Mouse (Mus musculus) heart, postnatal 14 days (tissue): ENCODE results near the gene Ccdc3. TPM values are rescaled to one million over a fixed set of nuclear protein-coding genes. Genes with fewer than 3 reads are reported as not detected.
"Not testable (repeated sequence)": the region's sequence is repeated elsewhere in the genome, so short reads cannot be mapped to it uniquely, and the experiment has no call there.

Experiments used
- DNase-seq, 2 experiments: peaks; one replicate each; pipeline ENCODE4 v3.0.0; 2021 to 2022
- intact Hi-C: fragments of 180-260 bp; cut with DNase I; formaldehyde crosslinking; loops from one replicate; pipeline ENCODE4 v1.15.1; 2025
- total RNA-seq, 2 experiments: library from RNA; stranded (reverse); gene quantifications; 2 replicates each; pipeline ENCODE4 v1.2.3; 2021

Ccdc3 gene
- total RNA-seq, 2 experiments from 2014 or later = 5.2 to 6.0 TPM

- no peak for DNase-seq
- intact Hi-C loops = no loop called here
Measured at GRCm38 (mm10) chr2:5200817-5201364, 63.3 kb downstream of the Ccdc3 start.

DNA sequence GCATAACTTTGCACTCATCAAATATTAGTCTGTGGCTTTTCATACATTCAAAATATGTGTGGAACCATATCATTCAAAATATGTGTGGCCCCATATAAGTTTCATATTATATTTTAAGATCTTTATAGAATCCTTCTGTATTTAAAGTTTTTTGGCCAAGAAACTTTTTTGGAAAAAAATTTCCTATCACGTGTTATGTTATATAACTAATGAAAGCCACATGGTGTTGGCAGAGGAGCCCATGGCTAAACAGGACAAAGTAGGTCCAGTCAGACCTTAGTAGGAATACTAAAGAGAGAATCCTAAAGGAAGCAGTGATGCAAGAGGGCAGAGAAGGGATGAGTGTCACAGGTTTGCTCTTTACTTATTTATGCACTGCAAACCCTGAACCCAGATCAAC lies 65.6 kb downstream of the Ccdc3 start:
- intact Hi-C loops = no loop called here
- no peak for DNase-seq

- no peak for DNase-seq
- intact Hi-C loops = no loop called here
Measured at GRCm38 (mm10) chr2:5204941-5205340, 67.4 kb downstream of the Ccdc3 start.

DNA sequence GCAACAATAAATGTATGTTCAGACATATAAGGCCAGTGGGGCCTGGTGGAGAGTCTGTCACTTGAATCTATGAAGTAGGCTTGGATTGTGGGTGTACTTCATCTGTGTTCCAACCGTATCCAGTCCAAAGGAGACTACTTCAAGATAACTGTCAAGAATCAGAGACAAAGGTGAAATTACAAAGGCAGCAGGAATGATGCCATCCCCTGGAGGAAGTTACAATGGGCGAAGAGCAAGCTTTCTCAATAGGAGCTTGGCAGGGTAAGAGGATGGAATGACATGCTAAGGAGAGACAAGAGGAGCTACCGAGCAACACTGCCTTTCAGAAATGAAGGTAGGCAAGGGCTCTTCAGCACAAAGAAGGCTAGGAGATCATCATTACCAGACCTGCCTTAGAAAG lies 69.1 kb downstream of the Ccdc3 start:
- intact Hi-C loops = no loop called here
- no peak for DNase-seq

- no peak for DNase-seq
- intact Hi-C loops = no loop called here
Measured at GRCm38 (mm10) chr2:5214581-5214980, 77.0 kb downstream of the Ccdc3 start.

DNA sequence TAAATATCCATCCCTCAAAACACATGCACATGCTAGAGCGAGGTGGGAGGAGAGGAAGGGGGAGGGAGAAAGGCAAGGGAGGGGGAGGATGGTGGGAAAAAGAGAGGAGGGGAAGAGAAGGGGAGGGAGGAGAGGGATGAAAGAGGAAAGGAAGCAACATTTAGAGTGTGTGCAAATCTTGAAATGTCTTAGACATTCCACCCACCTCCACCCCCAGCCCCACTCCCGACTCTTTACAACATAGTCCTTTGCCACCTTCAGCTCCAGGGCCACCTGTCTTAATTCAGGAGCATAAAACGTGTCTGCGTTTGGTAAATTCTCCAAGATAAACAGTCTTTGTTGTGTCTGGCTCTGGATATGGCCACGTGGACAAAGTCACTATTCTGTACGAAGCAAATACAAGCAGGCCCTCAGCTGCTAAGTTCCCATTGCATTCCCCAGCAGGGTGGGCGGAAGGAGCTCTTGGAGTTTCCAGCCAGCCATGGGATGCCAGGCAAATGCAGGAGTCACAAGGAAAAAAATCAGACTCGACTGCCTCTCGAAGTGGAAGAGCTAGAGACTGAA lies 77.8 kb downstream of the Ccdc3 start:
- intact Hi-C loops = no loop called here

DNA sequence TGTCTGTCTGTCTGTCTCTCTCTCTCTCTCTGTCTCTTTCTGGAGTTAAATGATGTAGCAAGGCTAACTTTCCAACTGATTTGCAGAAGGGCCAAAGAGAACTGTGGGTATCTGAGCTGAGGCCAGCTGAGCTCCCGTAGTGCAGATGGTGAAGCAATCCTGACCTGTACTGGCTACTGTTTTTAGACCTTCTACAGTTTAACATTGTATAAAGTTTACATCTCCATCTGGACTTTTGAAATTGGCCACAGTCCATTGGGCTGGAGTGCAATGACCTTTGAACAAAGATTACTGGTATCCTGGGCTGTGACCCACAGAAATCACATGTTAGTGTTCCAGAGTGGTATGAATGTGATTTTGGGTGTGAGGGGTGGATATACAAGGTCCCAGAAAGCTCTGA lies 81.6 kb downstream of the Ccdc3 start:
- no peak for DNase-seq
- intact Hi-C loops = no loop called here

More for the DNA sequence above, 77.8 kb downstream of the Ccdc3 start:
- DNase-seq = no peak

DNA sequence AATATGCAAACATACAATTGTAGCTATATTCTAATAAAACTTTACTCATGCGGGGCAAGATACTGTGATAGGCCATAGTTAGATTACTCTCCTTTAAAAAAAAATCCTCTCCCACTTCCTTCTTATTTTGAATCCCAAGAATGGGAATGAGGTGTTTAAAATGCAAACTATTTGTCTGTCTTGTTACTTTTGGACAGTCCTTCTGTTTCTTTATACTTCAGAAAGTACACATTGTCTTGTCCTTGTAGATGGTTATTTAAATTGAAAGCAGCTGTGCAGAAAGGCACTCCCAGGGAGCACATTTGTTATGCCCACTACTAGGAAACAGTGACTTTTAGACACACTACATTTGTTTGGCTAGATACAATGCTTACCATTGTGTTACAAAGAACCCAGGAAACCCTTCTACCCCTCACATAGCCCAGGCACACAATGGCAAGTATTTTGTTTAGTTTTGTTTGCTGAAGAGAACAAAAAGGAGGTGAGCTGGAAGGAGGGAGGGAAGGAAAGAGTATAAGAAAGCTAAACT lies 82.3 kb downstream of the Ccdc3 start:
- intact Hi-C loops = no loop called here
- DNase-seq = no peak

GRCm38 (mm10) chr2:5222571-5222970 lies 85.0 kb downstream of the Ccdc3 start:
- no peak for DNase-seq
- intact Hi-C loops = no loop called here

- intact Hi-C loops = no loop called here
- DNase-seq = no peak
Measured at GRCm38 (mm10) chr2:5236846-5237482, 99.4 kb downstream of the Ccdc3 start.

DNA sequence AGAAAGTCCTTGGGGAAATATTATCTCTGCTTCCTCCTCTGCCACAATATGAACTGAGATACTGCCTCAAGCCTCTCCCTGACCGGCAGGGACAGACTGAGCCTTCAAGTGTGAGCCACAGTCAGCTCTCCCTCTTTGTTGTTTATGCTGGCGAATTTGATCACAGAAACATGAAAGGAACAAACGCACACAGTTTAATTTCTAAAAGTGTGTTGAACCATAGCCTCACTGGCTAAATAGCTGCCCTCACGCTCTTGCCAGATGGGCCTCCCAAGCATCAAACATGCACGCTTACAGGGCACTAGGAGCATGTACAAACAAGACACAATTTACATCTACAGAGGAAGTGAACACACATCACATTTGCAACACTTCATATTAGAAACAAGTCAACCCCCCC lies 100.3 kb downstream of the Ccdc3 start:
- intact Hi-C loops = no loop called here
- DNase-seq = no peak

DNA sequence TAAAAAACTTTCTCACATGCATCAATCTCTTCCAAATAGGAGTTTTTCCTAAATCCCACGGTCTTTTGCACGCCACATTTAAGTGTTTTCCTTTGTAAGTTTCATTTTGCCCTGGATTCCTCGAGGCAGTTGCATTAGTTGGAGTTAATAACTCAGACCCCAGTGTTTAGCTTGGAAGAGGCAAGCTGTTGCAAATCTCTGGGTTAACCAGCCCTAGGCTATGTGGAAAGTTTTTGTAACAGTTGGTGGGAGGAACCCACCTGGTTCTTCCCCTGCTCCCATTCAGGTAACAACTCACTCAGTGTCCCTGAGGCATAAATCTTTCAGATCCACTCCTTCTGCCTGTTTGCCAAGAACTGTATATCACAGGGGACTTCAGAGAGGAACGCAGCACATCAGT lies 101.9 kb downstream of the Ccdc3 start:
- intact Hi-C loops = no loop called here
- no peak for DNase-seq

- intact Hi-C loops = loop anchor here (10.0 kb wide), 1 partner anchor 147 kb away; no protein-coding TSS in a partner anchor
- DNase-seq = peak; percentile 48 to 59
Measured at GRCm38 (mm10) chr2:5241469-5241897, 103.9 kb downstream of the Ccdc3 start.

DNA sequence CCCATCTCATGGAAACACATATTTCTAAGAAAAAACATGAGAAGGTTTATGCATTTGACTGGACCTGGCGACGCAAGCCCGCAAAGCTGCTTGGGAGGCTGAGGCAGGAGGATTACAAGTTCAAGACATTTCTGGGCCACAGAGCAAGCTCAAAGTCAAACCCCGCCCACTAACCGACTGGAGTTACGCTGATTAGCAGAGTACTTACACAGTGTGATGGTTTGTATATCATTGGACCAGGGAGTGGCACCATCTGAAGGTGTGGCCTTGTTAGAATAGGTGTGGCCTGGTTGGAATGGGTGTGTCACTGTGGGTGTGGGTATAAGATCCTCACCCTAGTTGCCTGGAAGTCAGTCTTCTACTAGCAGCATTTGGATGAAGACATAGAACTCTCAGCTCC lies 111.6 kb downstream of the Ccdc3 start:
- not testable (repeated sequence) for DNase-seq
- intact Hi-C loops = loop anchor here (5.0 to 10.0 kb wide), 2 partner anchors 77 to 154 kb away; no protein-coding TSS in a partner anchor

DNA sequence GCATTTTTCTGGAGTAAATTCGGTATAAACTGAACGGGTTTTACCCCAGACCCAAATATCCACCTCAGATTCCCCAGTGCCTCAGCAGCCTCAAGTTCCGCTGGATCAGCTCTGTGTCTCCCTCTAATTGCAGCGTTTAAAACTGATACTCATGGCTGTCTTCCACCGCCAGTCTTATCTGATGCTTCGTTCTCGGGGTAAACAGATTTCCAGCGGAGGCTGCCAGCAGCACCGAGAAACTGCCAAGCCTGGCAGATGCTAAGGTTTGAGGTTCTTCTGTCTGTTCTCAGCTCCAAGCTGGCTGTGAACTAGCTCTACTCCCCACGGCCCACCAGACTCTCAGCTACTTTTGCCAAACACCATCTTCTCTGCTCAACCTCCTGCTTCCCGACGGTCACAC lies 112.4 kb downstream of the Ccdc3 start:
- intact Hi-C loops = loop anchor here (5.0 to 10.0 kb wide), 2 partner anchors 78 to 155 kb away; no protein-coding TSS in a partner anchor
- peak; percentile 50 to 51 for DNase-seq

DNA sequence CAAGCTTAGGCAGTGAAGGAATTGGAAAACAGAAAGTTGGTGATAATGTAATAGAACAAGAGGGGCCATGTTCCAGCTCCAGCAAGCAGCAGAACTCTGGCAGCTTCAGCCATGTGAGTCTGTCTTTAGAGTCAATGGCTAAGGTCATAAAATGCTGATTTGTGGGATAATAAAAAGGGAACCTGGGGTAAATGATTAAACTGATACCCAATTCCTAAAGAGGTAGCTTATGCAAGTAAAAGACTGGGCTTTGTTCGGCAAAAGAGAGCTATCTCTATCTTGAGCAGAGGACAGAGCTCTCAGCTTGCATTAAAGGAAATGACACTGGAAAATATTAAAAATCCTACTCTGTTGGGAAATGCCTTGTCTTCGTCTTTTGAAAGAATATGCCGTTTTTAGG lies 120.7 kb downstream of the Ccdc3 start:
- intact Hi-C loops = no loop called here
- no peak for DNase-seq

DNA sequence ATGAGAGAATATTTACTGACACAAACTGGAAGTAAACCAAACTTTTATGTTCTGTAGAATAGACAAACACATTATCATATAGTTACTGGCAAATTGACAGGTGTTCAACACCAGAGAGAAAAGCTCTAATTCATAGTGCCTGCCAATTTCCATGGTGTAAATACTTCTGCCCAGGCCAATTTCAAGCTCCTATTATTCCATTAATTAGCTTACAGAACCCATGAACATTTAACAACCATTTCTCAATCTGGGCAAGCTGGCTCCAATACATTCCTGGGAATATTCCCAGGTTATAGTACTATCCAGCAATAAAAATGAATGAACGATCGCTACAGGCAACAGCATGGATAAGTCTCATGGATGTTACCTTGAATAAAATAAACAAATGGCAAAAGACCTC lies 124.7 kb downstream of the Ccdc3 start:
- intact Hi-C loops = no loop called here
- DNase-seq = no peak

- intact Hi-C loops = no loop called here
Measured at GRCm38 (mm10) chr2:5267980-5268379, 130.4 kb downstream of the Ccdc3 start.

More at GRCm38 (mm10) chr2:5267980-5268379, 130.4 kb downstream of the Ccdc3 start:
- DNase-seq = no peak
